ENCODE assay signal across 8 mouse cellular contexts in the genomic region with DNA sequence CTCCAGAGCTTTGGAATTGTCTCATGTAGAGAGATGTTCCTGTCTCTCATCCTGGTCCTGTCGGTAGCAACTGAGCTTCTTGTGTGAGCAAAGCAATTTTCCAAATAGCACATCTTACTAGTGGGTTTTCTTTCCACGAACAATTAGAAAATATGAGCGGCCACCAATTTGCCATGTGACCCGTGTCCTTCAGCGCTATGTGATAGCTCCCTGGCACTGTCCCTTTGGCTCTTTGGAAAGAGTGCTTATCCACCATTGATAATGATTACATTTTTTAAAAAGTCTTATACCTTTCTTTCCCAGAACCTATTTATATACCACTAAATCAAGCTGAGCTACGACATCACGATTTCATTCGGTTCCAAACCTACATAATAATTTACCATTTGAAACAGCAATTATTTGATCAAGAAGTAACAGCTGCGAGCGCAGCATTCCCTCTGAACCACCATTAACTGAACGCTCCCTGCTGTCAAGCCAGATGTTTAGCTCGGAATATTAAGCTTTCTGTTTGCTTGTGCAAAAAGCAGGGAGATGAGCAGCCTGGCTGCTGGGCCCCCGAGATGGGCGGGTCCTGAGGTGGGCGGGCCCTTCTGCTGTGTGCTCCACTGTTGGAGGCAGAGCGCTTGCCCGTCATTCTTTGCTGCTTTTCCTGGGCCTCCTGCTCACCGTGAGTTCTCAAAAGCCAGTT. TPM values are rescaled to one million over a fixed set of nuclear protein-coding genes. Genes with fewer than 3 reads are reported as not detected.
A peak's percentile ranks its signal among the peaks of the same experiment; 100 is the strongest.
DNase-seq lines count a peak whose midpoint lies in the region; ATAC-seq and TF ChIP-seq lines count a peak whose summit lies in the region.

No protein-coding gene starts in this region.

- H3K9ac ChIP-seq in forebrain, postnatal 0 days, result no peak overlapping the region
- H3K9ac ChIP-seq in hindbrain, embryonic 14.5 days, result 0 out of 2 replicates have a peak overlapping the region, but pooled peaks have one; percentile 26
- H3K9ac ChIP-seq in limb, embryonic 13.5 days, result peak overlapping the region; percentile 19; the same call in 1 of the 2 replicates
- no peak overlapping the region for H3K9ac ChIP-seq in midbrain, postnatal 0 days (replicated peaks; ENCODE audit: low read length, poor library complexity, severe bottlenecking)

- no peaks in the 10 kb centered on the region; the same call in 1 of the 2 replicates for H3K27me3 ChIP-seq in forebrain, postnatal 0 days (ENCODE audit: insufficient read depth, low read length)
- no peaks in the 10 kb centered on the region for H3K27me3 ChIP-seq in hindbrain, embryonic 14.5 days (ENCODE audit: control insufficient read depth, insufficient read depth, low read length)
- H3K27me3 ChIP-seq in limb, embryonic 13.5 days, result no peaks in the 10 kb centered on the region
- no peaks in the 10 kb centered on the region for H3K27me3 ChIP-seq in midbrain, postnatal 0 days (ENCODE audit: insufficient read depth, low read length)

- no peak for TF ChIP-seq CTCF in forebrain, postnatal 0 days (IDR thresholded peaks at IDR 0.05; ENCODE audit: low read depth)
- TF ChIP-seq CTCF in midbrain, postnatal 0 days (IDR thresholded peaks at IDR 0.05), result no peak

- DNase-seq in CD4-positive, CD25-positive, alpha-beta regulatory T cell, adult 2 months (ENCODE audit: low read depth, low spot score), result peak; percentile 52
- peak; percentile 88 for DNase-seq in brain, adult 2 months (ENCODE audit: low read depth, low spot score)
- peak; percentile 67 for DNase-seq in forebrain, postnatal 0 days
- peak; percentile 69 for DNase-seq in hindbrain, embryonic 14.5 days (ENCODE audit: low spot score)
- DNase-seq in midbrain, postnatal 0 days (ENCODE audit: low spot score), result peak; percentile 79
- DNase-seq in thymus, postnatal 0 days (ENCODE audit: low spot score), result peak; percentile 70

- peak overlapping the region; percentile 42 for H3K27ac ChIP-seq in forebrain, postnatal 0 days (ENCODE audit: low read depth, low read length)
- H3K27ac ChIP-seq in hindbrain, embryonic 14.5 days, result peak overlapping the region; percentile 65
- H3K27ac ChIP-seq in limb, embryonic 13.5 days, result no peak overlapping the region
- H3K27ac ChIP-seq in midbrain, postnatal 0 days (ENCODE audit: low read depth, low read length), result no peak overlapping the region

- H3K36me3 ChIP-seq in forebrain, postnatal 0 days (ENCODE audit: insufficient read depth), result no peaks in the 10 kb centered on the region
- H3K36me3 ChIP-seq in hindbrain, embryonic 14.5 days (replicated peaks; ENCODE audit: control insufficient read depth, insufficient read depth), result no peaks in the 10 kb centered on the region
- H3K36me3 ChIP-seq in limb, embryonic 13.5 days, result no peaks in the 10 kb centered on the region
- H3K36me3 ChIP-seq in midbrain, postnatal 0 days (ENCODE audit: insufficient read depth, low read length), result no peaks in the 10 kb centered on the region

- peak overlapping the region; percentile 39 for H3K4me2 ChIP-seq in forebrain, postnatal 0 days (ENCODE audit: low read depth)
- H3K4me2 ChIP-seq in hindbrain, embryonic 14.5 days (replicated peaks), result peak overlapping the region; percentile 43
- peak overlapping the region; percentile 58 for H3K4me2 ChIP-seq in limb, embryonic 13.5 days (replicated peaks)
- H3K4me2 ChIP-seq in midbrain, postnatal 0 days (ENCODE audit: low read depth, low read length, poor library complexity, severe bottlenecking), result peak overlapping the region; percentile 20

- no peaks in the 10 kb centered on the region for H3K9me3 ChIP-seq in forebrain, postnatal 0 days (ENCODE audit: low read length)
- H3K9me3 ChIP-seq in hindbrain, embryonic 14.5 days (ENCODE audit: control insufficient read depth, low read length), result no peaks in the 10 kb centered on the region
- H3K9me3 ChIP-seq in limb, embryonic 13.5 days, result no peaks in the 10 kb centered on the region
- H3K9me3 ChIP-seq in midbrain, postnatal 0 days (ENCODE audit: low read length), result no peaks in the 10 kb centered on the region

- ATAC-seq in CD4-positive, CD25-positive, alpha-beta regulatory T cell, adult 4 months, result no peak
- ATAC-seq in forebrain, postnatal 0 days, result peak; percentile 93
- ATAC-seq in hindbrain, embryonic 14.5 days (ENCODE audit: low FRiP score), result peak; percentile 94
- peak; percentile 89 for ATAC-seq in limb, embryonic 13.5 days (ENCODE audit: low FRiP score, low read depth)
- peak; percentile 85 for ATAC-seq in midbrain, postnatal 0 days (ENCODE audit: low FRiP score)

- H3K4me3 ChIP-seq in forebrain, postnatal 0 days (ENCODE audit: low read depth, low read length), result no peak overlapping the region
- 0 out of 2 replicates have a peak overlapping the region, but pooled peaks have one; percentile 4 for H3K4me3 ChIP-seq in hindbrain, embryonic 14.5 days (replicated peaks; ENCODE audit: low read length)
- H3K4me3 ChIP-seq in limb, embryonic 13.5 days, result peak overlapping the region; percentile 36
- H3K4me3 ChIP-seq in midbrain, postnatal 0 days (ENCODE audit: low read depth, low read length), result no peak overlapping the region

- peaks cover 5% of the 10 kb centered on the region; the same call in 1 of the 2 replicates for H3K4me1 ChIP-seq in forebrain, postnatal 0 days (ENCODE audit: insufficient read depth)
- peaks cover 9% of the 10 kb centered on the region for H3K4me1 ChIP-seq in hindbrain, embryonic 14.5 days (replicated peaks; ENCODE audit: control insufficient read depth, insufficient read depth, low read length)
- peaks cover 7% of the 10 kb centered on the region; the same call in 1 of the 2 replicates for H3K4me1 ChIP-seq in limb, embryonic 13.5 days
- H3K4me1 ChIP-seq in midbrain, postnatal 0 days (ENCODE audit: insufficient read depth, low read length), result no peaks in the 10 kb centered on the region

- 33% methylated on average over 18 of the region's 18 CpGs for WGBS in forebrain, postnatal 0 days
- 37% methylated on average over 18 of the region's 18 CpGs for WGBS in hindbrain, embryonic 14.5 days
- 33% methylated on average over 18 of the region's 18 CpGs for WGBS in limb, embryonic 13.5 days
- 39% methylated on average over 18 of the region's 18 CpGs for WGBS in midbrain, postnatal 0 days

RNA-seq across cellular contexts. Expression of a gene that starts 20.8 kb away (rescaled TPM):
- 1 to 10 TPM; 2.5 to 3.0 TPM for polyA plus RNA-seq in CD4-positive, CD25-positive, alpha-beta regulatory T cell, adult 4 months (2017; shearing (Covaris generic))
- 95.5 and 116 TPM in 2 replicates for total RNA-seq in forebrain, postnatal 0 days (2014; rRNA removed)
- 60.9 and 119 TPM in 2 replicates for polyA plus RNA-seq in forebrain, postnatal 0 days (2015; fragmentation: Nextera tagmentation; extraction: Ambion mirVana)
- polyA plus RNA-seq in hindbrain, embryonic 14.5 days (2014; fragmentation: Nextera tagmentation; extraction: Ambion mirVana), result 159 and 174 TPM in 2 replicates
- polyA plus RNA-seq in limb, embryonic 13.5 days (2015; fragmentation: Nextera tagmentation; extraction: Ambion mirVana), result 32.9 and 33.2 TPM in 2 replicates
- total RNA-seq in midbrain, postnatal 0 days (2014; rRNA removed), result 124 and 162 TPM in 2 replicates
- polyA plus RNA-seq in midbrain, postnatal 0 days (2015; fragmentation: Nextera tagmentation; extraction: Ambion mirVana), result 161 and 166 TPM in 2 replicates
- polyA plus RNA-seq in thymus, postnatal 0 days (2015; fragmentation: Nextera tagmentation; extraction: Ambion mirVana), result 9.6 and 12.9 TPM in 2 replicates

RNA-seq across cellular contexts. Expression of a gene that starts 52.3 kb away (rescaled TPM):
- polyA plus RNA-seq in CD4-positive, CD25-positive, alpha-beta regulatory T cell, adult 4 months (2017; shearing (Covaris generic)), result 10 to 100 TPM; 41.8 to 46.0 TPM
- total RNA-seq in forebrain, postnatal 0 days (2014; rRNA removed), result 24.7 and 25.8 TPM in 2 replicates
- 16.8 and 25.2 TPM in 2 replicates for polyA plus RNA-seq in forebrain, postnatal 0 days (2015; fragmentation: Nextera tagmentation; extraction: Ambion mirVana)
- polyA plus RNA-seq in hindbrain, embryonic 14.5 days (2014; fragmentation: Nextera tagmentation; extraction: Ambion mirVana), result 27.3 and 32.6 TPM in 2 replicates
- polyA plus RNA-seq in limb, embryonic 13.5 days (2015; fragmentation: Nextera tagmentation; extraction: Ambion mirVana), result 44.9 and 46.0 TPM in 2 replicates
- 20.5 and 21.1 TPM in 2 replicates for total RNA-seq in midbrain, postnatal 0 days (2014; rRNA removed)
- polyA plus RNA-seq in midbrain, postnatal 0 days (2015; fragmentation: Nextera tagmentation; extraction: Ambion mirVana), result 19.5 and 21.5 TPM in 2 replicates
- polyA plus RNA-seq in thymus, postnatal 0 days (2015; fragmentation: Nextera tagmentation; extraction: Ambion mirVana), result 35.6 and 40.1 TPM in 2 replicates

Comparison
In these comparisons a context has a peak if more than half of its experiments do, and no peak if none do; other contexts are left out.
1. H3K27ac ChIP-seq: peak in forebrain, postnatal 0 days (single experiment) and hindbrain, embryonic 14.5 days (single experiment); none in limb, embryonic 13.5 days (single experiment) and midbrain, postnatal 0 days (single experiment).
2. H3K4me3 ChIP-seq: peak in hindbrain, embryonic 14.5 days (single experiment) and limb, embryonic 13.5 days (single experiment); none in forebrain, postnatal 0 days (single experiment) and midbrain, postnatal 0 days (single experiment).
3. H3K9ac ChIP-seq: peak in hindbrain, embryonic 14.5 days (single experiment) and limb, embryonic 13.5 days (single experiment); none in forebrain, postnatal 0 days (single experiment) and midbrain, postnatal 0 days (single experiment).
4. Peak in every context shown above with its lines, with median percentiles within 50 percentile points of each other: DNase-seq and H3K4me2 ChIP-seq.